Comparison of ENCODE assay signal across 1 mouse cellular context in genomic region chr6:127365246-127365645, GRCm38 (mm10).
TF ChIP-seq lines count a peak whose summit lies in the region.

No protein-coding gene starts in this region.

TF ChIP-seq in CH12.LX, 34 proteins besides CTCF, POLR2A, EP300 and RAD21 (continued from another document):
- TF ChIP-seq SIN3A (IDR thresholded peaks at IDR 0.05; ENCODE audit: low read length) (no peak), UBTF (IDR thresholded peaks at IDR 0.05; ENCODE audit: low read depth, low read length) (no peak), TBP (conservative IDR thresholded peaks at IDR 0.05; ENCODE audit: low read depth, low read length) (no peak), E2F4 (IDR thresholded peaks at IDR 0.05; ENCODE audit: insufficient replicate concordance, low read depth, low read length) (no peak), MAZ (IDR thresholded peaks at IDR 0.05; ENCODE audit: low read depth, low read length) (no peak), GABPA (IDR thresholded peaks at IDR 0.05; ENCODE audit: insufficient replicate concordance, low read depth, low read length) (no peak), ZC3H11A (IDR thresholded peaks at IDR 0.05; ENCODE audit: low read depth, low read length) (no peak)
